ENCODE assay signal across 13 mouse cellular contexts in the genomic region with DNA sequence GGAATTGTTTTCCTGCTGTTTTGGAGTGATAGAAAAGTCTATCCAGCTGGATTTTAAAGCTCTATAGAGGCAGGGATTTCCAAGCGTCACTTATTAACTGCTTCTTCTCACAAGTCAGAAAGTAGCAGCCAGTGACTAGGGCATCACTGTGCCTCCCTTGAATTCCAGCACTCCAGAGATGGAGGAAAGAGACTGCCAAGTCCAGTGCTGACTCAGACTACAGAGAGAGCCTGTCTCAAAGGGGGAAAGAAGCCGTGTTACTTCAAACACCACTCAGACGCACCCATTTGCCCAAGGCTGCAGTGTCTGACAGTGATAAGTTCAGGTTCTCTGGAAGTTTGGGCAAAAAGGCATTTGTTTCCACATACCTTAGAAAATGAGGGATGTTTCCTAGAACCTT.
"Had no signal": no experiment of that assay in that cellular context is flagged by ENCODE, and none has a peak within 500 bp of the region (broad histone marks: within the 10 kb centered on the region; RNA-seq: fewer than 3 reads in every experiment).

No protein-coding gene starts in this region.

- H3K4me3 ChIP-seq: kidney, embryonic 15.5 days; liver, embryonic 12.5 days; midbrain, embryonic 12.5 days; neural tube, embryonic 13.5 days had no signal

- H3K4me1 ChIP-seq: liver, embryonic 12.5 days; midbrain, embryonic 12.5 days; neural tube, embryonic 13.5 days had no signal

- H3K4me2 ChIP-seq: kidney, embryonic 15.5 days; liver, embryonic 12.5 days; midbrain, embryonic 12.5 days; neural tube, embryonic 13.5 days had no signal

- H3K9me3 ChIP-seq: kidney, embryonic 15.5 days; liver, embryonic 12.5 days; midbrain, embryonic 12.5 days; neural tube, embryonic 13.5 days had no signal

- H3K9ac ChIP-seq: kidney, embryonic 15.5 days; liver, embryonic 12.5 days; midbrain, embryonic 12.5 days; neural tube, embryonic 13.5 days had no signal

- H3K27me3 ChIP-seq: kidney, embryonic 15.5 days; liver, embryonic 12.5 days; midbrain, embryonic 12.5 days; neural tube, embryonic 13.5 days had no signal

- H3K36me3 ChIP-seq: kidney, embryonic 15.5 days; liver, embryonic 12.5 days; midbrain, embryonic 12.5 days; neural tube, embryonic 13.5 days had no signal

- H3K27ac ChIP-seq: kidney, embryonic 15.5 days; liver, embryonic 12.5 days; midbrain, embryonic 12.5 days; neural tube, embryonic 13.5 days had no signal

- ATAC-seq: liver, embryonic 12.5 days; midbrain, embryonic 16.5 days had no signal

- DNase-seq: kidney, adult 2 months; kidney, postnatal 14 days; left cerebral cortex, postnatal 4 days; lung, postnatal 10 days; retina, postnatal 1 day; right cerebral cortex, postnatal 4 days; spleen, adult 18-20 months; thymus, postnatal 4 days had no signal
